Mouse (Mus musculus) olfactory bulb, adult 2 months (tissue): Measurements from ENCODE around the gene Dync1i1. TPM values are rescaled to one million over a fixed set of nuclear protein-coding genes. Genes with fewer than 3 reads are reported as not detected.
A peak's percentile ranks its signal among the peaks of the same experiment; 100 is the strongest.
"Not testable (repeated sequence)": the region's sequence is repeated elsewhere in the genome, so short reads cannot be mapped to it uniquely, and the experiment has no call there.

Experiments
- H3K27ac ChIP-seq: fragments of 200-500 bp; 2 replicates; pipeline ENCODE4 v1.5.1; 2012; ENCODE audit warnings: low read depth, low read length; ENCODE audit not compliant: insufficient read depth
- H3K4me1 ChIP-seq: fragments of 200-500 bp; 2 replicates; pipeline ENCODE4 v1.6.1; 2012; ENCODE audit warnings: low read length; ENCODE audit not compliant: control insufficient read depth, insufficient read depth
- H3K4me3 ChIP-seq: fragments of 200-500 bp; 2 replicates; pipeline ENCODE4 v1.5.1; 2012; ENCODE audit warnings: mild to moderate bottlenecking, low read depth, low read length, moderate library complexity; ENCODE audit not compliant: insufficient read depth
- CTCF ChIP-seq: fragments of 200-500 bp; IDR thresholded peaks from 2 replicates; pipeline ENCODE4 v1.5.1; 2012; ENCODE audit warnings: low read depth, mild to moderate bottlenecking, low read length, moderate library complexity; ENCODE audit not compliant: insufficient read depth
- POLR2A ChIP-seq: fragments of 200-500 bp; IDR thresholded peaks from 2 replicates; pipeline ENCODE4 v1.6.1; 2012; ENCODE audit warnings: mild to moderate bottlenecking, low read depth, low read length, moderate library complexity; ENCODE audit not compliant: insufficient read depth
- WGBS: fragments of 180-500 bp; shearing (Covaris S2); methylation state at CpG from one replicate; pipeline ENCODE4 v1.1.7; 2018; 5-methylcytosine and 5-hydroxymethylcytosine counted together
- polyA plus RNA-seq: library from polyadenylated mRNA; stranded (reverse); fragments of >200 nt; gene quantifications from 2 replicates; pipeline ENCODE4 v1.2.4, GENCODE M21; 2012; ENCODE audit warnings: low replicate concordance; ENCODE audit not compliant: missing spikeins, insufficient read depth, insufficient read length

The Dync1i1 gene
- polyA plus RNA-seq = 116 TPM in 1 of 2 replicates, not detected in the other

GRCm38 (mm10) chr6:5725611-5726236, at the start of gene Dync1i1:
TSS of gene Dync1i1 (plus strand) at chr6:5725639.
- no peaks in the 10 kb centered on the region for H3K4me1 ChIP-seq
- WGBS = under 1% methylated on average over 35 of the region's 40 CpGs
- H3K4me3 ChIP-seq = peak within 1 kb of the TSS; percentile 62
- peak within 1 kb of the TSS; percentile 86 for H3K27ac ChIP-seq
- peak; percentile 60; the same call in 1 of the 2 replicates for TF ChIP-seq POLR2A
- no peak for TF ChIP-seq CTCF

GRCm38 (mm10) chr6:5679738-5680137, 45.7 kb upstream of the Dync1i1 start:
- no peak for TF ChIP-seq POLR2A
- no peak for TF ChIP-seq CTCF
- Histone ChIP-seq H3K4me3 (no peak overlapping the region), H3K27ac (no peak overlapping the region), H3K4me1 (no peaks in the 10 kb centered on the region)
- WGBS = 96% methylated on average over 3 of the region's 3 CpGs

GRCm38 (mm10) chr6:5701826-5702225, 23.6 kb upstream of the Dync1i1 start:
- Histone ChIP-seq H3K4me3 (no peak overlapping the region), H3K27ac (no peak overlapping the region), H3K4me1 (no peaks in the 10 kb centered on the region)
- no peak for TF ChIP-seq POLR2A
- TF ChIP-seq CTCF = no peak
- 80% methylated on average over 2 of the region's 2 CpGs for WGBS

GRCm38 (mm10) chr6:5707894-5708293, 17.5 kb upstream of the Dync1i1 start:
- WGBS = 53% methylated on average over 3 of the region's 3 CpGs
- not testable (repeated sequence) for H3K27ac ChIP-seq, H3K4me3 ChIP-seq, H3K4me1 ChIP-seq

- Histone ChIP-seq H3K27ac (no peak overlapping the region), H3K4me3 (no peak overlapping the region), H3K4me1 (no peaks in the 10 kb centered on the region)
- TF ChIP-seq CTCF (no peak), POLR2A (no peak)
- WGBS = 75% methylated on average over 3 of the region's 3 CpGs
Measured at GRCm38 (mm10) chr6:5710063-5710605, 15.3 kb upstream of the Dync1i1 start.

GRCm38 (mm10) chr6:5712620-5713019, 12.8 kb upstream of the Dync1i1 start:
- H3K4me1 ChIP-seq = no peaks in the 10 kb centered on the region
- H3K27ac ChIP-seq = no peak overlapping the region
- 88% methylated on average over 3 of the region's 3 CpGs for whole genome bisulfite sequencing
- H3K4me3 ChIP-seq = no peak overlapping the region
- TF ChIP-seq CTCF = no peak
- no peak for TF ChIP-seq POLR2A

GRCm38 (mm10) chr6:5715101-5715618, 10.3 kb upstream of the Dync1i1 start:
- WGBS = 38% methylated on average over 3 of the region's 3 CpGs
- TF ChIP-seq POLR2A (no peak), CTCF (no peak)
- no peak overlapping the region for H3K27ac ChIP-seq
- H3K4me1 ChIP-seq = no peaks in the 10 kb centered on the region
- H3K4me3 ChIP-seq = no peak overlapping the region

GRCm38 (mm10) chr6:5718955-5719354, 6.5 kb upstream of the Dync1i1 start:
- WGBS = 80% methylated on average over 2 of the region's 2 CpGs
- Histone ChIP-seq H3K4me1 (no peaks in the 10 kb centered on the region), H3K27ac (no peak overlapping the region), H3K4me3 (no peak overlapping the region)
- TF ChIP-seq POLR2A (no peak), CTCF (no peak)

- H3K4me1 ChIP-seq, H3K27ac ChIP-seq, H3K4me3 ChIP-seq: not testable (repeated sequence)
Measured at GRCm38 (mm10) chr6:5720716-5721115, 4.7 kb upstream of the Dync1i1 start.

- Histone ChIP-seq H3K4me1 (no peaks in the 10 kb centered on the region), H3K27ac (no peak overlapping the region; the same call in 1 of the 2 replicates), H3K4me3 (no peak overlapping the region)
- WGBS = 76% methylated on average over 1 of the region's 1 CpGs
- TF ChIP-seq POLR2A (no peak), CTCF (no peak)
Measured at GRCm38 (mm10) chr6:5723986-5724385, 1.5 kb upstream of the Dync1i1 start.
